Mouse (Mus musculus): ENCODE data around the gene Klhl11.

The Klhl11 gene

DNA sequence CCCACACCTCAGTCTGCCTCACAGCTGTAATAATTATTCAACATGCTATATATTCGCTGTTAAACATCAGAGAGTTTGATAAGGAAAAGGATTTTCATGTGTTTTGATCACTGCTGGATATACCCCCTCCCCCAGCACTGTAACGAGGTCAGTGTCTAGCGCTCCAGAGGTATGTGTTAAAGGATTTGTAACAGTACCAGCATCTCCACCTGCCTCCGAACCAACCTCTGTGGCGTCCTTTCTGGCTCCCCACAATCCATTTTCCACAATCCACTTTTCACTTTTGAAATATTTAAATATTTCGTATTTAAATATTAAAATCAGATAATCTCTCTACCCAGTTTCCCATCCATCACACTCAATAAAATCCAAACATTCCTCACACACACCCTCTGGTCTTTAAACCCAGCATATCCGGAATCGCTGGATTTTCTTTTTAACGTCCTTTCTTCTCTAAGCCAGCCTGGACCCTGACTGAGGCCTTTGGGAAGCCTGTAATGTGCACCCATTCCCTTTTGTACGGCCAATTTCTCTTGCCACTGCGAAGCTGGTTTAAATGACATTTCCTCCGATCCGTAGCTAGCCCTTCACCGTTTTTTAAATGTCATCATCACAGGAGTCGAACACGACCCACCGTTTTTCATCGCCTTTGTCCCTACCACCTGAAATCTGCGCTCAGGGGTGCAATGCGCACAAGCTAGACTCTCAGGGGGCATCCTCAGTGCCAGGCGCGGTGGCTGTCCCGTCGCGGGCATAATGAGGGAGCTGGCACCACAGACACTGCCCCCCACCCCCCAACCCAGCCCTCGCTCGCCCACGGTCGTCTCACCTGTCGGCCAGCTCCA, 967 bp downstream of the Klhl11 start:
- no peak for DNase-seq (ENCODE audit: low read depth)

DNA sequence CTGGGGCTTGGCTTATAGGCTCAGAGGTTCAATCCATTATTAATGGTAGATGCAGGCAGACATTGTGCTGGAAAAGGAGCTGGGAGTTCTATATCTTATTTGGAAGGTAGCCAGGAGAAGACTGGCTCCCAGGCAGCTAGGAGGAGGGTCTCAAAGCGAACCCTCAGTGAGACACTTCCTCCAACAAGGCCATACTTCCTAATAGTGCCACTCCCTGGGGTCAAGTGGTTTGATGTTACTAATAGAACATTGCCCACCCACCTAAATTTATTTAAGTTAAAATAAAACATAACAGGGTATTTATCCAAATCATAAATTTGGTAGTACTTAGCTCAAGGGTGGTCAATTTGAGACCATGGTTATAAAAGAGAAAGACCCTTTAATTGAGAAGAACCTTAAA, 6.7 kb downstream of the Klhl11 start:
- DNase-seq (ENCODE audit: low read depth), result no peak

DNA sequence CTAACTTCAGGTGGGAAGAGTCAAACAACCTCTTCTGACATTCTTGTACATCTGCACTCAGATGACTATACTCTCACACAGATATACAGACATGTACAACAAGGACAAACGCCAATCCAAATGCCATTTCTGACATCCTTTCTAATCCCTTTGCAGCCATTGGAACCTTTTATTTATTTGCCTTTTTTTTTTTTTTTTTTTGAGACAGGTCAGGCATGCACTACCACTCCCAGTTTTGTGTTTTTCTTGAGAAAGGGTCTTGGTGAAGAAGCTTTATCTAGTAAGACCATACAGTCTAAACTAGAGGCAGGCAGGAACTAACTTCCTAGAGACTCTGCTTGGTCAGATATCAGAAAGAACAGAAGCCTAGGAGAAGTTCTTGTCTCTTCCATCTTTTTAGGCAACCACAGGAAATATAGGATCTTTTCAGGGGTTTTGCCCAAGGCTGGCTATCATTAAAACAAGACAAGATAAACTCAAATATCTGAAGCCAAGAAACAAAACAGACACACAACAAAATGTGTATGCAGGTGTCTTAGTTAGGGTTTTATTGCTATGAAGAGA, 7.2 kb downstream of the Klhl11 start:
- DNase-seq (ENCODE audit: low read depth), result no peak

DNA sequence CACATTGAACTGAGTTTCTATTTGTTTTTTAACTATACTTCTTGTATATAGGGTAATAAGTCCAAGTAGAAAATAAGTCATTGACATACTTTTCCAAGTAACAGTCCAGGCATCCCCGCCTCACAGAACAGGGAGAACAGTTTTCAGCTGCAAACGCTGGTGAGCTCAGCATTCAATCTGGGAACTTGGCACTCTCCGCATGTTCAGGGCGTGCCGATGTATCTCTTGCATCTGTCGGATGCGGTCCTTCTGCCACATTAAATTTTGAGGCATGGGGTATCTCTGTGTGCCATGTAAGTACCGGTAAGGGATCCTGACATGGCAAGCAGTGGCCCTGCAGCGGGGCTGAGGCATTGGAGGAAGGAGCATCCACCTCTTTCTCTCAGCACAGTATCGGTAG, 9.8 kb downstream of the Klhl11 start:
- DNase-seq (ENCODE audit: low read depth), result no peak

DNA sequence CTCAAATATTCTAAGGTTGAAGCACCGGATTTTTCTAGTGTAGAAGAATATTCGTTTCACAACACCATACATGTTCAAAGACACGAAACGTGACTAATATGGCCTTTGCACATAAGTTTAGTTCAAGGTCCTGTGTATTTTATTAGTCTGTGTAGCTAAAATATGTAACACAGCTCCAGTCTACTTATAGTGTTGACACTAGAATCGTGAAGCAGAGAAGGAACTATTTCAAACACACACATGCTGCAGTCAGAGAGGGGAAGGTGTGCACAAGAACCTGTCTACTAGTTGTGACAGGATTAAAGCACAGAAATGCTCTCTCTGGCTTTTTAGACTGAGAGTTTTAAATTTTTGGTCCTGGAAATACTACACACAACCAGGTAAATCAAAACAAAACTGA, 14.8 kb downstream of the Klhl11 start:
- DNase-seq (ENCODE audit: low read depth), result no peak

DNA sequence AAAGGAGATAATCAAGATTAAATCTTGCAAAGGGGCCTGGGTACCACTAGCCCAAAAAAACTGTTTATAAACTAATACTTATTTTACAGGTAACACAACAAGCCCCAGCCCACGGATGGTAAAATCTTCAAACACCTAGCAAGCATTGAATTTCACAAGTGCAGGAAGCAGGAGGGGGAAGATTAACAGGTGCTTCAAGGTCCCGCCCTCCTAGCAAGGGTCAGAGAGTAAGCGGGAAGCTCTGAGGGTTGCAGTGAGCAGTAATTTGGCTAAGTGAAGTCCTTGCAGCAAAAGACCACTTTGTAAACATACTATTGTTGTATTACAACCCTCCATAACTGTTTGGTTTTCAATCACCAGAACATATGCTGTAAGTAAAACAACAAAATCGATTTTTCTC, 15.3 kb downstream of the Klhl11 start:
- DNase-seq (ENCODE audit: low read depth), result no peak

DNA sequence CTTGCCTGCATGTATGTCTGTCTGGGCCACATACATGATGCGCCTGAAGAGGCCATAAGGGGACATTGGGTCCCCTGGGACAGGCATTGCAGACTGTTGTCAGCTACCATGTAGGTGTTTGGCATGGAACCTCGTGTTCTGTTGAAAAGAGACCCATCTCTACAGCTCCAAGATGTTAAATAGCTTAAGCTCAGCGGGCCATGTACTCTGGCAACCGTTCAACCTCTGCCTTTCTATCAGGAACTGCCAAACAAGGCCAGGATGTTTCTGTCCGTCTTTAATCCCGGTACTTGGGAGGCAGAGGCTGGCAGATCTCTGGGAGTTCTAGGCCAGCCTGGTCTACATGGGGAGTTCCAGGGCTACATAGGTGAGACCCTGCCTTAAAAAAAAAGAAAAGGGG, 29.9 kb downstream of the Klhl11 start:
- DNase-seq (ENCODE audit: low read depth), result no peak

DNA sequence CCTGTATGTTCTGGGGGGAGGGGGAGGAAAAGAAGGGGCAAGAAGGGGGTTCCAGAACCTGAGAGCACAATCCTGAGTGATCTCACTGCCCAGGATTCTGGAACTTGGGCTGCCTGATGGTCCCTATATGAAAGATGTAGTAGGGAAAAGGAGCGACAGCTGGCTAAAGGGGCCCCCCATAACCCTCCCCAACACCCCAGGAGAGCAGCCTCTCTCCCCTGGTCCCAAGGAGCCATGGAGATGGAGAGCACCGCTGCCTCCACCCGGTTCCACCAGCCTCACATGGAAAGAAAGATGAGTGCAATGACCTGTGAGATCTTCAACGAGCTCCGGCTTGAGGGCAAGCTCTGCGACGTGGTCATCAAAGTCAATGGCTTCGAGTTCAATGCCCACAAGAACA, 30.7 kb downstream of the Klhl11 start, which contains the start of the genes Nt5c3b and Klhl10:
Nt5c3b (minus strand) TSS at position 12 of the 400 bp plus-strand sequence.
Klhl10 (plus strand) TSS at position 121 of the 400 bp plus-strand sequence.
- DNase-seq (ENCODE audit: low read depth), result no peak

DNA sequence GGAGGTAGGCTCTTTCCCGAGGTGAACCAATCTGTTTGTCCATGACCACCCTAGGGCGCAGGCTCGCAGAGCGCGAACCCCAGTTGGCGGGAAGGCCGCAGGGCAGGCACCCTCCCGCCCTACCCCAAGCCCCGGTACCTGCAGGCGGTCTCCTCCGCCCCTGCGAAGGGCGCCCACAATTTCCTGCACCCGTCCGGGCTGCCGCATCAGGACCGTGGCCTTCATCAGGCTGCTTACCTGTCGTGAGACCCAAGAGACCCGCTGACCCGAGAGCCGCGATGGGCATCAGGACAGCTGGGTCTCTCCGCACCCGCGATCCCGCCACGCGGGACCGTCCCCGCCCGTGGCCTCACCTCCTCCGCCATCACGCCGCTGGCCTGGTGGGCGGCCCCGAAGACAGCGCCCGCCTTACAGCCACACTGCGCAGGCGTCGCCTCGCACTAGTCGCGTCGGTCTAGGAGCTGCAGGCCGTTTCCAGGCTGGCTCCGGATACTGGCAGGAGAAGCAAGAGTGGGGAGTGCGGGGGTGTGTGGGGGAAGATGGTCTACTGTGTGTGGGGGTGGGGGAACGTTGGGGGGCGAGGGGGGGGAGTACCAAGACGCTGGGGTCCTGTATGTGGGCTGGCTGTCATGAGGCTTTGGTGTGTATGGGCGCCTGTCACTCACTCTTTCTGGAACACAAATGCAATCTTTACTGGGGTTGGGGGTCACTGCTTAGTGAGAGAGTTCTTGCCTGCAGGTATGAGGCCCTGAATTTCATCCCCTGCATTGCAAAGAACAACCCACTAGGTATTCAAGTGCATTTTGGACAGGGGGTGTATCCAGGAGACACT, 31.6 kb downstream of the Klhl11 start:
- peak; percentile 91 for DNase-seq (ENCODE audit: low read depth)

DNA sequence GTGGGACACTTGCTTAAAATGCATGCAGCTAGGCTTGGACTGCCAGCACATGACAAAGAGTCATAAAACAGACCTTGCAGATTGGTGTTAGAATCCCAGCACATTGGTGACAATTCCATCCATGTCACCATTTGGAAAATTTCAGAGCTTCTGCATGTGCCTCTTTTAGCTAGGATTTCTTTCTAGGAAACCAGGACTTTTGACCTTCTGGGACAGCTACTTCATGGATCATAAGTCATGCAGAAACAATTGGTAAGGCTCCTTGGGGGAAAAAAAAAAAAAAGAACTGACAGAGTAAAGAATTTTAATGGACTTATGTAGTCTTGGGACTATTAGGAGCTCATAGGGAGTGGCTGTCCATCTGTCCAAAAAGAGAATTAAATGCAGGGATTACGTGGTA, 34.6 kb downstream of the Klhl11 start:
- DNase-seq (ENCODE audit: low read depth), result no peak

DNA sequence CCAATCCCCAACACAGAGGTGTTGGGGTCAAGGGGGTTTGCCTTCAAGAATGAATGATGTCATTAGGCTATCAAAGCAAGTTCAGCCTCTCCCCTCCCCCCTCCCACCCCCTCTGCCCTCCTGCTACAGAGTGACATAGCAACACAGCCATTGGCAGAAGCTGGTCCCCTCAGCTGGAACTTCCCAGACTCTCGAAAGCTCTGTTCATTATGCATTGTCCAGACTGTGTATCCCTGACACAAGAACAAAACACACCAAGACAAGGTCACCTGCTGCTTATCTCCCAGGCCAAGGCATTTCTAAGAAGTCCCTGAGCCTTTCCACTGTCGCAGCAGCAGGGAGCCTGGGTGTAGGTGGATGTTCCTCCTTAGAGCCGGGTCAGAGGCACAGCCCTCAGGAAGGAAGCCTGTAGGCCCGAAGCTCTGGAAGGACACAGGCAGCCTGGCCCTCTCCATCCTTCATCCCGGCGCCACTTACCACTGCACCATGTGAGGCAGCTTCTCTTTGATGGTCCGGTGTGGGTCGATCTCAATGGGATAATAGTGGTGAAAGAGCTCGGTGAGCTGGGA, 36.8 kb downstream of the Klhl11 start:
- DNase-seq (ENCODE audit: low read depth), result no peak

DNA sequence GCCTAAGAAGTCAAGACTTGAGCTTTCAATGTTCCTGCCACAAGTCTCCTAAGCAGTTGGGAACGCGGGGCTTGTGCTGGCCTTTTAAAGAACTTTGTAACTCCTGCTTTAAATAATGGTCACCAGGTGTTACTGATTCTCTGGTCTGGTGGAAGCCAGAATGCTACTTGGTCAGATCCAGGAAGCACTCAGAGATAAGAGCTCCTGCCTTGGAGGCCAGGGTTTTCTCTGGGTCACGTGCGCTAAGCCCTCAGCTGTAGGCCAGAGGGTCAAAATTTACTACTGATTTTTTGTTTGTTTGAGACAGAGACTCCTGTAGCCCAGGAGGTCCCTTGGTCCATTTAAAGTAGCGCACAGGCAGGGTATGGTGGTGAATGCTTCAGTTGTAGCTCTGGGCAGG, 40.5 kb downstream of the Klhl11 start:
- DNase-seq (ENCODE audit: low read depth), result no peak

DNA sequence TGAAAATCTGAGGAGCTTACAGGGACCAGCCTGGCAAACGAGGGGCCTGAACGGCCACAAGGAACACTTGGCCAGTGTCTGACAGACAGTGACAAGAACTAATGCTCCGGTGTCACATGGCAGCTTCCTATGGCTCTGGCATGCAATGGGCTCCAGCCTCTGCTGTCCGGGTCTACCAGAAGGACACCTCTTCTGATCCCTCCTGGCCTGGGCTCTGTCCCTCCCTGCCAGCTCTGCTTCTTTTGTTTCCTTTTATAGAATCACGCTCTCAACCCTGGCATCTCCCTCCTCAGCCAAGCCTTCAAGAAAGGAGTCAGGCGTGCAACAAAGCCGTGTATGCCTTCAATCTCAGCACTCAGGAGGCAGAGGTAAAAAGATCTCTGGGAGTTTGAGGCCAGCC, 42.5 kb downstream of the Klhl11 start:
- DNase-seq (ENCODE audit: low read depth), result no peak

DNA sequence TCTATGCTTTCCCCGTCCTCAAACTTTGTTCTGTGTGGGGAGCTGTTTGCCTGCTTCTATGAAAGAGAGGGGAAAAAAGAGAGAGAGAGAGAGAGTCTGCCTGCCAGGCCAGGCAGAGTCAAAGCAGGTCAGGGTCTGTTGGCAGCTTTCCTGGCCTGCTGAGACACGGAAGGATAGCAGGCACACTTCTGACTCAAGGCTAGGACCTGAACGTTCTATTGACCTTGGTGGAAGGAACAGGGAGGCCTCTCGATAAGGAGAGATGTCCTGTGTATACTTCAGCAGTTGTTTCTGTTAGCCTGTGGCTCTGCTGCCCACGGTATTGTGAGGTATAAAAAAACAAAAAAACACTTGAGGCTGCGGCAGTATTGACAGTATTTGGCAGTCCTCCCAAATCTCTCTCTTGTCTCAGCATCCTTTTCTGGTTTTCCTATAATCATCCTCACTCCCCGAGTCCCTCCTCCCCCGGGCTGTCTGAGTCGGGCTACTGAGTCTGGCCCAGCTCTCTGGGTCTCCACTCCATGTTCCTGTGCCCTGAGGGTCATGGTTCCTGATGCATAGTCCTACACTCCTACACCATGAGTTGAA, 43.8 kb downstream of the Klhl11 start:
- DNase-seq (ENCODE audit: low read depth), result no peak

DNA sequence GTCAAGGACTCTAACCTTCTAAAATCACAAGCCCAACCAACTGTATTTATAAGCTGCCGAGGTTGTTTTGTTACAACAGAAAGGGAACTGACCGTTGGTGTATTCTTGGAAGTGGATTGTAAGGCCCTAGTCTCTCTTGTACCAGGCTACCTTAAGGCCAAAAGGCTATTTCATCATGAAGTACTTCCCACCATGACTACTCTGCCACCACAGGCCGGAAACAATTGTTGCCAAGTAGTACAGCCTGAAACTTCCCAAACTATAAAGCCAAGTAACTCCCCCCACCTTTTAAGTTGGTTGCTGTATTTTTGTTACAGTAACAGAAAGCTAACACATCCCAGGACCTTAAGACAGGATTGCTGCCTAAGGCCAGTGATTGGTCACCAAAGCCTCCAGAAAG, 45.7 kb downstream of the Klhl11 start:
- DNase-seq (ENCODE audit: low read depth), result no peak

DNA sequence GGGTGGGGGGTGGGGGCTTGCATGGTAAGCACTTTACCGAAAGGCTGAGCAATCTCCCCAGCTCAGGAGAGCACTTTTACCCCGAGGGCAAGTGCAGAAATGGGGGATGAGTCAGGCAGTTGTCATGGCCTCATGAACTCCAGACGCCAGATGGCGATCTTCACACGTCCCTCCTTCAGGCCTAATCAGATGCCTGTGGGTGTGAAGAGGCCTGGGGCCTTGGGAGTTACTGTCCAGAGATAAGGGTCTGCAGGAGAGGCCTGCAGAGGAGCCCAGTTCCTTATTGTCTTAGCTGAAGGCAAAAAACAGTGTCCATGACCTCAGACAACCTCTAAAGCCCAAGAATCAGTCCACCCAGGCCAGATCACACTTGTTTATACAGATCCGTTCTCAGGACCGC, 46.7 kb downstream of the Klhl11 start:
- DNase-seq (ENCODE audit: low read depth), result peak; percentile 62

DNA sequence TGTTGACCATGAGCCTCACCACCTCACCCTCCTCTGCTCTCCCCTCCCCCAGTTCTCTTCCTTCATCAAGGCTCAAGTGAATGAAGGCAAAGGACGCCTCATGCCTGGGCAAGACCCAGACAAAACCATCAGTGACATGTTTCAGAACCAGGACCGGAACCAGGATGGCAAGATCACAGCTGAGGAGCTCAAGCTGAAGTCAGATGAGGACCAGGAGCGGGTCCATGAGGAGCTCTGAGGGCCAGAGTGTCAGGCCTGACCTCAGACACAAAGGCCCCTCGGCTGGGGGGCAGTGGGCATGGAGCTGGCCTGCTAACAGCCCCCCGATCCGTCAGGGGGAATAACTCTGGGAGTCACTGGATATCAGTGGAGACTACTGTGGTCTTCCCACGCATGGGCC, 48.7 kb downstream of the Klhl11 start:
- DNase-seq (ENCODE audit: low read depth), result no peak

DNA sequence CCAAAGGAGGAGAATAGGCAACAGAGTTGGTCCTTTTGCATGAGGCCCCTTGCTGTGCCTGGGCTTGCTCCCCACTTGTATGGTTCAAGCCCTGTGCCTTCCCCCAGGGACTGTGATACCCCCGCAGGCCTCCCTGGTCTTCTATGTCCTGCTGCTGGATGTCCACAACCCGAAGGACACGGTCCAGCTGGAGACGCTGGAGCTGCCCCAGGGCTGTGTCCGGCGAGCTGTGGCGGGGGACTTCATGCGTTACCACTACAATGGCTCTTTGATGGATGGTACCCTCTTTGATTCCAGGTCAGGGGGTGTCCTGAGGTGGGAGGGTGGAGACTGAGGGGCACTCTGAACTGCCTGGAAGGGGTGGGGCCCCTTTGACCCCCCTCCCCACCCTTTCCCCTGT, 51.0 kb downstream of the Klhl11 start:
- DNase-seq (ENCODE audit: low read depth), result no peak

DNA sequence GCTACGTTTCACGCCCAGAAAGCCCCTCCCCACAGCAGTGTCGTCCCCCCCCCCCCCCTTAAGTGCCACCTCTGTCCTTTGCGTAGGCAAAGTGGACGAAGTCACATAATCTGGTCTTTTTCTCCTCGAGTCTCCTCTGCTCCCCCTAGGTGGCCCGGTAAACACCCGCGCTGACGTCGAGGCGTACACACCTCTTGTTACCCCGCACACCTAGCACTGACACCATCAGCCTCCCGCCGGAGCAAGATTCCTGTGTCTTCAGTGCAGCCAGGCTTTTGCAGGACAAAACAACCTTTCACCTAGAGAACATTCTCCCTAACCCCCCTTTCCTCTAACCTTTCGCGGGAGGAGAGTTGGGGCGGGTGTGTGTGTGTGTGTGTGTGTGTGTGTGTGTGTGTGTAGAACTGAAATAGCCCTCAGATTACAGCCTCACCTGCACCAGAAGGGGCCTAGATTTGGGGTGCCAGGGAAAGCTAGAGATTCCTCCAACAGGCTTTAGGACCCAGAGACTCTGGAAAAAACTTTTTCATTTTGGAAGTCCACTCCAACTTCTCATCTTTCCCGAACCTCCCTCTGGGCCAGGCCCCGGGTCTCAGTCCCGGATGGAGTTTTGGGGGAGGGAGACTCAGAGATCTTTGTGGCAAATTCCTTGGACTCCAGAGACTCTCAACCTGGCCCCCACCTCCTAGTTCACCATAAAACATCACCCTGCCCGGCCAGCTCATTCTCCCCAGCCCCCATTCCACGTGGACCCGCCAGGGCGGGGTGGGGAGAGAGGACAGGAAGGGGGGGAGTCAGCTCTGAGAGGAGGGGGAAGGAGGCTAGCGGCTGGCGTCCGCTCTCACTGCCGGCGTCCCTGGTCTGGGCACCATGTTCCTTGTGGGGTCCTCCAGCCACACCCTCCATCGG, 57.4 kb downstream of the Klhl11 start, which contains the start of gene Fkbp10:
Fkbp10 (plus strand) TSS at position 784 of the 909 bp plus-strand sequence.
- peak; percentile 30 for DNase-seq (ENCODE audit: low read depth)

DNA sequence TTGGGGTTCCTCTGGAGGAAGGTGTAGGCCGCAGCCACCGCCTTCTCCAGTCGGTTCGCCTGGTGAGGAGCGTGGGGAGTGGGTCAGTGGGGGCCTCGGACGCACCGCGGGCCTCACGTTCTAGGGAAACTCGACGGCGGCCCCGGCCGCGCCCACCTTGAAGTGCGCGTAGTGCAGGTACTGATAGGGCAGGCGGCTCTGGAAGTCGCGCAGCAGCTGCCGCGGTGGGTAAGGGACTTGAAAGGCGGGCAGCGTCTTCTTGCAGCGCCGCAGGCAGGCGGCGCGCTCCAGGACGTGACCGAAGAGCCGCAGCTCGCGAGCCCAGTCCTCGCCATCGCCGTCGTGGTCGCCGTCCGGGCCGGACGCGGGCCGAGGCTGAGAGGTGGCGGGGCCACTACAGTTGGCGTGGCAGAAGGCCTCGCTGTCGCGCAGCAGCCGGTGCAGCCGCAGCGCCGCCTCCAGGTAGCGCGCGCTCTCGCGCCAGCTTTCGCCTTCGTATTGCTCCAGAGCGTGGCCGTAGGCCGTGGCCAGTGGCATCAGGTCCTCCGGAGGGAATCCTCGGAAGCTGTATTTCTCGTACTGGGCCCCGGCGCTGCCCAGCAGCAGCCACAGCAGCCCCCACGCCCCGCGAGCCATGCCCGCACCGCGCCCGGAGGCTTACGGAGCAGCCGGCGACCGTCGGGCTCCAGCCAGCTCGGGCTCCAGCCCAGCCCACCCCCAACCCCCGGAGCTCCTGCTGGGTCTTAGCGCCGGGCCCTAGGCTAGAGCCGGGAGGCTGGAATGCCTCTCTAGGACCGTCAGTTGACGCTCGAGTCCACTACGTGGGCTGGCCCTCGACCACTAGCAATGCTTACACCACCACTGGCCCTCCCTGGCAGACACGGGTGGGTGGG, 58.3 kb downstream of the Klhl11 start, which contains the start of gene P3h4:
P3h4 (minus strand) TSS at position 816 of the 893 bp plus-strand sequence.
- peak; percentile 41 for DNase-seq (ENCODE audit: low read depth)
